Mouse (Mus musculus) c-Kit-positive CD71-negative TER-119-negative erythroid progenitor cells, embryonic 14.5 days (primary cell): ENCODE results near the gene Dgkb.

Experiments used
- DNase-seq: peaks from one replicate; pipeline ENCODE4 v3.0.0-alpha.2; 2013; ENCODE audit warnings: low read depth

Dgkb gene

DNA sequence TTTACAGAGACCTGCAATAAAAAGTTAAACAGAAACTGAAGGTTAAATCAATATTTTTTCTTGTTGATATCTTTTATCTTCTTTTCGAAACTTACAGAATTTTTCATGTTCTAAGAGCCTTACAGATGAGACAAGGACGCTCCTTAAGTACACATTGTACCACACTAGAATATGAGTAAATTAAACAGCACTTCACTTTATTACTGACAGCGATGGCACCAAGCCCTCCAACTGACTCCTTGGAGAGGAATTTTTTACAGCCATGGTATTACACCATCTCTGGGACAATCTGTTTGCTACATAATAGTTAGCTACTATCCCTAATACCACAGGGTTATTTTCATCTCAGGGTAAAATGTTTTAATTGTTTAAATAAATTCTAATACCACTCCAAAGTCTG lies 556.6 kb downstream of the Dgkb start:
- DNase-seq = no peak

DNA sequence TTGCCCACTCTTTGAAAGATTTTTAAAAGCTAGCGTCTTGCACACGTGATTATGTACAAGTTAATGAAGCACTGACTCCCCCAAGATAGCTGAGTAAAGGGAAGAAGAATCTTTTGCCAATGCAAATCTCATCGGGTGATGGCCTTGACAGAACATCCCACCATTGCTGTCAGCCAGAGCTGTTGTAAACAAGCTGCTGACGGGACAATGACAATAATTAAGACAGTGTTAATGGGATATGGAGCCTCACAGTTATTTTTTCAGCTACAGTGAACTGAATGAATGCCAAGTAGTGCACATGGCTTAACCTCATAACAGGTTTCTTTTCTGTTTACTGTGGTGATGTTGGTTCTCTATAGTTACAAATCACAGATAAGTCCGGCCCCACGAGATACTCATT lies 568.4 kb downstream of the Dgkb start:
- DNase-seq = no peak

DNA sequence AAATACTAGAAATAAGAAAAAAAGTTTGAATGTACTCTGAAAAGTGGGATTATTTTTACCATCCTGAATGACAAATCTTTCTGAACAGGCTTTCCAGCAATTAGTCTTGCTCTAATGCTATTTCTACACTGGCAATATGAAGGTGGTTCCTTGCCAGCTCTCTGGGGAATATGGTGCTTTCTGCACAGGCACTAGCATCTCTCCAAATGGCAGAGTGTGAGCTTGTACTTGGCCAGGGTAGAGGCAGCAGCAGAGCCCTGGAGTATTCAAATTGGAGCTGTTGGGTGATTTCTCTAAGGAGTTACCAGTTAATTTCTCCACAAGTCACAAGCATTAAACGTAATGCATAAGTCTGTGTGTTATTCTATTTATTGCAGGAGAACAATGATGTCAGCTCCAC lies 569.5 kb downstream of the Dgkb start:
- DNase-seq = no peak

DNA sequence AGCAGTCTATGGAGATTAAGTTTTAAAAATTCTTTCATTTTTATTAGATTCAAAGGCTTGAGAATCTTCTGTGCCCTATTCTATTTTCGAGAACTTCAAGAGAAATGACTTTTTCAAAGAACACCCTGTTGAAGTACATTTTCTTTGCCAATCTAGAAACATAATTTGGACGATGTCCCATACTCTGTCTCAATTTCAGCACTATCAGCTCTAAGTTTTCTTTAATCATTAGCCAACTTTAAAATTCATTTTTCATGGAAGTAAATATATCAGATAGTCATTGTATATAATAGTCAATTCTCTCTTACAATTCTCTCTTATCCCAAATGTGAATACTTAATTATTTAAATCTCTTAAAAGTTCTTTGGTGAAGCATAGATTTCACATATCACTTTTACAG lies 570.1 kb downstream of the Dgkb start:
- no peak for DNase-seq

DNA sequence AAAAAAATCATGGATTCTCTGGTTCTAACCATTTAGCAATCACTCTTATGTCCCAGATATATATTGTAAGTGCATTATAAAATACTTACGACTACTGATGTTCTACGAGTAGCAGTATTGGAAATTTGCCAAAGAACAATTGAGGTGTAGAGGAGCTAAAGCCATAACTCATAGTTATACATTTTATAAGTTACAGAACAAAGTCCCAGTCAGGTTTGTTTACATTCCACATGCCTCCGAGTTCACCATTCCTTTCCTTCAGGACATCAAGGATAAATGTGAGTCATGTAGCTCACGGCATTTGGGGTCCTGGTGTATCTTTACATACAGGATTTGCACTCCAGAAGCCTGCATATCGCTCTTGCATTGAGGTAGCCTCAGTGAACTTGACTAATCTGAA lies 570.7 kb downstream of the Dgkb start:
- no peak for DNase-seq

DNA sequence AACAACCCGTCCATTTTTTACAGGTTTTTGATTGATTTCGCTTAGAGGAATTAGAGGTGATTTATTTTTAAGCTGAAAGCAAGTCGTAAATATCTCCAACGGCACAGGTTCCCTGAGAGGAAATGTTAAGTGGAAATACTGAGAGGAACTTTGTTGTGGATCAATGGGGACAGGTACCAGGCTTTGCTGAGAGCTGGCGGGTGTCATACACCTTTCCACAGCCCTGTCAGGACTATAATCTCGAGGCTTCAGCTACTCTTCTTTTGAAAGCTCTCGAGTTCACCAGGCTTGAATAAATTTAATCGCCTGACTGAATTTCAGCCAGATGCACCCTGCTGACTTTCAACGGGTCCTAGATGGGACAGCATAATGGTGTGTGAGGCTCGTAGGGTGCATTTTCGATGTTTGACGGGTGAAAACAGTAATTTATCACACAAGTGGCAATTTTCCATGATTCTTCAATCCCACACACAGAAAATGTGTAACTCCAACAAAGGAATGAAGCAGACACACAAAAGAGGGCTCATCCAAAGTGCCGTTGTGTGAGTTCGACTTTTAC lies 580.3 kb downstream of the Dgkb start:
- no peak for DNase-seq

DNA sequence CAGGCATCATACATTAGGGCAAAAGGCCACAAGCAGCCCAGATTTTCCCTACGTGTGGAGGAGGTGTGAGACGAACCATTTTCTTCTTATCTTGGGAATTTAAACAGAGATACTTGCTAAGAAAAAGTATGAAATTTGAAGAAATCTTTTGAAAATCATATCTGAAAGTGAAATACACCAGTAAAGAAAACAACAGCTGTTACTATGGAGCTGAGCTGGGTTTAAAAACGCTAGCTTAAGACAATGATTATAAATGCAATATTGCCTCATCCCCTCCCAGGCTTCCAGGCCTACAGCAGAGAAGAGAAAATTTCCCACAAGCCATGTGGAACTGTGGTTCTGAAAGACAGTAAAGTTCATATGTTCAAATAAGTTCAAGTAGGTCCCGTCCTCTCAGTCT lies 582.6 kb downstream of the Dgkb start:
- no peak for DNase-seq

DNA sequence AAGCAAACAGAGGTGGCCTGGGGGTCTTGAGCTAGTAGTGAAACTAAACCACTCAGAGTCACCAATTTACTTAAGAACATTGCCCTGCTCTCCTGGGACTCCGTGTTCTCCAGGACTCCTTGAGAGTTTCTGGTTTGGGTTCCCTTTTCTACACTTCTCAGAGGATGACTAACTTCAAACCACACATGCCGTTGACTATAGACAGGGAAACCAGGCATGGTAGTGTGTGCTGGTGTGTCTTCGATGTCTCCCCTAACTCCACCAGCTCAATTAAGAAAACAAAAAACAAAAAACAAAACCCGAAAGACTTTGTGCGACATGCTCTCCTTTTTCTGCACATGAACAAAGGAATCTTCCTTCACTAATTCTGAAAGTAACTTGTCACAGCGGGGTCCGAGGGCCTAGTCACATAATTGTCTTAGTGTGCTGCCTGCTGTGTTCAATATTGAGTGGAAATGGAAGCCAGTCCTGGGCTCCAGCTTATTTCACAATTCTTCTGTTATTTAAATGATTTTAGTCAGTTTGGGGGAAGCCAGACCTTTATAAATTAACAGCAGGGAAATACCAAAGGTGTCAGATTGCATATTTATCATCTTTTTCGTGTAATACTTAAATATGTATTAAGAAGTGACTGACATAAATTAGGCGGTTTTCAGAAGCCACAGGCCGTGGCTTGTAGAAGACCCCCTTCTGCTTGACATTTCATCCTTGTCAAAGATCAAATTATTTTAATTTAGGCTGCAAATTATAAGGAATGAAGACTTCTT lies 618.0 kb downstream of the Dgkb start:
- no peak for DNase-seq

DNA sequence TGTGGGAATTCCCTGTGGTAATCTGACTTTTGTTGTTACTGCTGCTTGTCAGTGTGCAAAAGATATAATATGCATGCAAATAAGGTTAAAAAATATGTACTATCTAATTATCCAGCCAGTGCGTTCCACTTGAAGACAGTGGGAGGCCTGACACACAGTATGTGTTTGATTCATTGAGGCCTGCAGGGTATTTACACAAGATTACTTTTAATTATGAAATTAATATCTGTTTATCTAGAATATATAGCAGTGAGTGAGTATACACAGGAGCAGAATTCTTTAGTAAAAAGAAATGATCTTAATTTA lies 618.6 kb downstream of the Dgkb start:
- no peak for DNase-seq

DNA sequence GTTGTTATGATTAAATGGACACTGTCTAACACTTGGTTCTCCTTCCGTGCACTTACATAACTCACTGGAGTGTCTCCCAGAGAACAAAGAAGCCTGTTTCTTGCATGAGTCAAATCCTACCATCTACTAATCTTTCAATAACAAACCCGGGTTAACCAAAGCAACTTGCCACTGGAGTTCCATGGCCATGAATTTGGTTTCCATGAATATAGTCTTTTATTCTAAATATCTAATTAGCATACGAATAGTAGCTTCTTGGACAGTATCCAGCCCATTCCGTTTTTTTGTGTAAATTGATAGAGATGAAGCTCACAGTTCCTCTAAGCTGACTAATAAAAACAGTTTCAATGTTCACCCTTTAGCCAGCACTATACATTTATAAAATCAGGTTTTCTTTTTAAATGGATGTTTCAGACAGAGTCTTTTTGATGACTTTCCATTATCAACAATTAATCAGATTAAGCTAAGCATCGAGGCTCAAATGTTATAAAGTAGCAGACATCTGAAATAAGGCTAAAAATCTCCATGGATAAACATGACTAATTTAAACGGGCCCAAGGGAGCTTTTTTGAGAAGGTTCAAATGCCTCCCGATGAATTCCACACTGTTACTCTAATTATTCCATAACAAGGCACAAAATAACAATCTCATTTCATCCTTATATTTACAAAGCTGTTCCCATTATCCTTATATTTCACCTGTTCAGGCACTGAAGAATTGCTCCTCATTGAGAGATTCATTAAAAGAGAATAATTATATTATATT lies 633.0 kb downstream of the Dgkb start:
- no peak for DNase-seq

DNA sequence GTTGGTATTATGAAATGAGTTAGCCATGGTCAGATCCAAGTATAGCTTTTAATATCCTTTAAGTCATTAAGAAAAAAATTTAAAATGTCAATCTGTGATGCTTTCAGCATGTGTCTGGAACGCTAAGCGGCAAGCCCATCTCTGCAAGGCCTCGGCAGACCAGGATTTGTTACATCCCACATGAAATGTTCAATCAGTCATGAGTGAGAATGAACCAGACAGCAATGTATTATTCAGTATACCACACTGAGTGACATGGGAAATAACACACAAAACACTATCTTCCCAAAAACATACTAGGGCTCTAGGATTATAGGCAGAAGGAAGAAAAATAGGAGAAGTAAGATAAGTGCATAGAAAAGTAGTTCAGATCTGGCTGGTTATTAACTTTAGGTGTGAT lies 634.2 kb downstream of the Dgkb start:
- no peak for DNase-seq

DNA sequence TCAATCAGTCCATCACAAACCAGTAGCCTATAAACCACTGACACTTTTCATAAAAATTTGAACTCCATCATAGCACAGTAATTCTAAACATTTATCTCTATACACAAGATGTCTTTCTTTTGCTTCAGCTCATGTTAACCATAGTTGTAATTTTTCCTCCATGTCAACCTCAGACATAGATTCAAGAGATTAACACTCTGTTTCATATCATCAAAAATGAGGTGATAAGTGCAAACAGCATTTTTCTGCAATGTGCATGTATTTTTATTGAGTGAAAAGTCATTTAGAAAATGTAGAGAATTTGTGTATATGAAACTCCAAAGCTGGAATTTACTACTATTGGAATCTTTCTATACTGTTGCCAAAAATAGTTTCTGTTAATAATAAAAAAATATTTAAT lies 650.7 kb downstream of the Dgkb start:
- DNase-seq = no peak

DNA sequence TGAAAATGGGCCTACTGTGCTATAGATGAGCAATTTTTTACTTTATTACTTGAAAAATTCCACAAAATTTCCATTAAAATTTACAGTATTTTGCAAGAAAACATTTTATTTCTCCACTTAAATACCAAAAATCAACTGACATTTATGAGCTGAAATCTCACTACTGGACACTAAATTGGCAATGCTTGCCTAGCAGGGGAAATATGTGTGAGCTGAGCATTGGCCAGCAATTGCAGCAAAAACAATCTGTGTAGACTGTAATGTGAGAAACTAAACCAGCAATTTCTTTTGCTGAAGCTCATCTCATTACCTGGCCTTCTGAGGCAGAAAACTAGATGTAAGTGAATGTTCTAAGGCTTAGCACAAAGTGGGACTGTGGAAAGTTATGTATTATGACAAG lies 651.1 kb downstream of the Dgkb start:
- no peak for DNase-seq

DNA sequence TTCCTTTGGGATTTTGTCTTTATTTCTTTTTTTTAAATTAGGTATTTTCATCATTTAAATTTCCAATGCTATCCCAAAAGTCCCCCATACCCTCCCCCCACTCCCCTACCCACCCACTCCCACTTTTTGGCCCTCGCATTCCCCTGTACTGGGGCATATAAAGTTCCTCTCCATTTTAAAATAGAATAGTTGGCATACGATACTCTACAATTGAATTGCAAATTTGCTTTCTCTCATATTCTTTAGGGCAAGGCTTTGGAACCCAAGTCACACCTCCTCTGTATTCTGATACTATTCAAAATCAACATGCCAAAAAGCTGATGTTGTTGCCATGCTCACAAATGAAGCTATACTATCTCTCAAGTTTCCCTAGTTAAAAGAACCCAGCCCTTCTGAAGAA lies 679.7 kb downstream of the Dgkb start:
- no peak for DNase-seq

DNA sequence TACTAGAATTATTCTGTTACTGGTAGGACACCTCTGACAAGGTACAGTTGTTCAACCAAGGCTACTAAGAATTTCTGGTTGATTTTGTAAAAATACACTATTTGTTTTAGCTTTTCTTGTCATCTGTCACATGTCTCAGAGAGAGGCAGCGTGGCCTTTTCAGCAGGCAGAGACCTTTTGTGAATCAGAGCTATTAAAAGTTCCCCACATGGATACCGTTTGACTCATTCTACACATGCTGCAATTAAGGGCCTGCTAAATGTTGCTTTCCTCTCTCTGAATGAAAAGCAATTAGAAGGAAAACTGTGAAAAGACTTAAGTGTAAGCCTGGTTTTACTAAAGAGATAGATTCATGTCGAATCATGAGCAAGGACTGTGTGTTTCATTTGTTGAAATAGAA lies 683.4 kb downstream of the Dgkb start:
- DNase-seq = no peak

DNA sequence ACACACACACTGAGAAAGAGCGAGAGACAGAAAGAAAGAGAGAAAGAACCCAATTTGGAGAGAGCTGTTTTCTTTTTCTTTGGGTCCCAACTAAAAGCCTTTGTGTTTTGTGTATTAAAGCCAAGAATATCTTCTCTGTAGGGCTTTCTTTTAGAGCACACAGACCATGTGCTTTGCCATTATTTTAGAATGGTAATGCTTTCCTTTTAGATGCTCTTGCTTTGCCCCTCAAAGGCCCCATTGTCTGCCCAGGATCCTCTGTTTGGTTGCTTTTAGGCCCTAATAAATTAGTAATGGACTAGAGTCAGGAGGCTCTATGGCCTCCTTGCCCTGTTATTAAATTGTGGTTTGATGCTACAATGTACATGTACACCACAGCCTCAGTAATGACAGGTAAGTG lies 690.7 kb downstream of the Dgkb start:
- no peak for DNase-seq

DNA sequence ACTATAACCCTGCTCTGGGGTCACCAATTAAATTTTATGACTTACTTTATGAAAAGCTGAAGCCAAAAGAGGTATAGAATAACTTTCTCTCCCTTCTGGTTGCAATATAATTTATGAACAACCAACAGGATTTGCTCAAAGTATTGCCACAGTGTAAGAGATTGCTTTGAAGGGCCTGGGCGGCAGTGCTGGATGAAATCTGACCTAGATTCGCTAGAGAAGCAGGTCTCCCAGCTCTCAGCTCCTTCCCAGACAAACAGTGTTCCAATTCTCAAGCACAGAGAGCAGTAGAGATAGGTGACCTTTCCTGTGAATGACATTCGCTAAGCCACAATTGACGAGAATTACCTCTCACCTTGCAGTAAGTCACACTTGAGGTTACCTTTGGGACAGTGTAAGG lies 727.9 kb downstream of the Dgkb start:
- no peak for DNase-seq

DNA sequence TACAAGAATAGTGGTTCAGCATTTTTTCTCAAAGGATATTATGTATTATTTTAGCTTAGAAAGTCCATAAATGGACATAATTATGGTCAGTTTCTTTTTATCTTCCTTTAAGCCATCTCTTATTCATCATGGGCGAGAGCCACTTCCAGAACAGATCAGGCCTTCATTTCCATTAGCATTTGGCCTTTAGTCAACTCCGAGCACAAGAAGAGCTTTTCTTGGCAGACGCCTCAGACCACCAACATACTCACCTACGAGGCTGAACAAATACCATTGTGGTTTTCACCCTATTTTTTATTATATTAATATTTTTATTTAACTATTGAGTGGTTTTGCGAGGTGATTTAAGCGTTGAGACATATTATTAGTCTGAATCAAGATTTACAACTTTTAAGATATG lies 759.6 kb downstream of the Dgkb start:
- DNase-seq = no peak

DNA sequence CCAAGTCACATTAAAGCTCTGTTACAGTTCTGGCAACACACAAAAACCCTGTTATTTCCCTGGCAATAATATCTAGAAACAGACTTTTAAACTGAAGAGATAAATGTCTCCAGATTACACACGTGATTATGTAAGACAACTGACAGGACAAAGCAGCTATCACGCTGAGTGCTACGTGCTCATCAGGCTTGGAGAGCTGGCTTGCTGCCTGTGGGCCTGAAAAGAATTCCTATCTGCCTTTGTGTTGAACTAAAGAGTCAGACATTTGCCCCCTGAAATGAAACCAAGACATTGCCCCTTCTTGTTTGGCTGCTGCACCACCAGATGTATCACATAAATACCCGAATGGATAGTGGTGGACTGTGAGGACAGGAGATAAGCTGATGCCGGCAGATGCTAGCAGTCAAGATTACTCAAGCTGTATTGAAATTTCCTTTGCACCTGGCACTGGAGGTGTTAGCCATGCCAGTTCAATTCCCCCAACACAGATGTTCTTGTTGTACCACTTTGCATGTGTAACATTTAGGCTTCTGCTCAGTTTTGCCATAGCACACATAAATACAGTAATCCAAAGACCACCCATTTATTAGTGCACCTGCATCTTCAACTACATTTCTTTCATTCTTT lies 761.8 kb downstream of the Dgkb start:
- DNase-seq = no peak

DNA sequence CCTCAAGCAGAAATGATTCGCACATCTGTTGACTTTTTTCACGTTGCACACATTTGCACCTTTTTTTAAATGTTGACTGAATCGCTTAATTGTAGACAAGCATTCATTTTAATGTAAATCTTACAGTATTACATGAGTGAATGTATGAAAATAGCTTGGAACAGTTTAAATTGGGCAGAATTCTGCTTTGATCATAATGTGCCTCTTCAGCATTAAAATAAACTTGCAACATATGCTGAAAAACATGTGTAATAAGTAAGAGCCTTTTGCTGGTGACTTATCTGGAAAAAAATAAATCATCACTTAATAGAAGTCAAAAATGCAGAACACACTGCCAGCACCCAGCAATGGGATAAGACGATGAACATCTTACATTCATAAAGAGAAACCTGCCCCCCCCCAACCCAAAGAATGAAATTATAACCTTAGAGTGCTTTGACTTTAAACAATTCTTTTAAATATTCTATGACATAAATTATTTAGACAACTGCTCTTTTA lies 768.9 kb downstream of the Dgkb start:
- no peak for DNase-seq

DNA sequence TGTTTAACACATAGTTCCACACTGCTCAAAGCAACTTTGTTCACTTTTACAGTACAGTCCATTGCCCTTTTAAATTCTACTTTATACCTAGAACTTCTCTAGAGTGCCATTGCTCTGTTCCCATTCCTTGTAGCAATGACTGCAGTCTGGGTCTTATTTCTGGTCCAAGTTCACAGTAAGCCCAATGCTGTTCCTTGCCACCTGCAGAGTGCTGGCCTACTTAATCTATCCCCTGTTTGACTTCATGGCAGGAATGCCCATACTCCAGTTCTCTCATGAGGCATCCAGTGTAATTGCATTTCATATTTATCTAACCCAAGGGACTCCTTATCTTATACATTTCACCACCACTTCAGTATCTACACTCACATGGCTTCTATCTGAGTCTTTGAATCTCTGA lies 772.4 kb downstream of the Dgkb start:
- DNase-seq = no peak

DNA sequence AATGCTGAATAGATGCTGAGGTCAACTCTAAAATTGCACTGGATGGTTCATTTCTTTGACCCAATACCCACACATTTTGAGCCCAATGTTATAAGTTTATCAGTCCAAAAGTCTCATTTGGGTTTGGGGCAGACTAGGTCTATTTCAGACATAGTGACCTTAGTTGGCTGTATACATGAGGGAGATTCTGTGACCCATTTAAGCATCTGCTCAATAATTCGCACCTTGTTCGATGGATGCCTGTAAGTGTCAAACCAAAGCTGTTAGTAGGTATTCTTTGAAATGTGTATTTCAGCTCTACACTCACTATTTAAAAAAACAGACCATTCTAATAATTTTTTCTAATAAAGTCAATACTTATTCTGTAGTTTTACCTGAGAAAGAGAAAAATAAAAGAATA lies 776.1 kb downstream of the Dgkb start:
- no peak for DNase-seq

DNA sequence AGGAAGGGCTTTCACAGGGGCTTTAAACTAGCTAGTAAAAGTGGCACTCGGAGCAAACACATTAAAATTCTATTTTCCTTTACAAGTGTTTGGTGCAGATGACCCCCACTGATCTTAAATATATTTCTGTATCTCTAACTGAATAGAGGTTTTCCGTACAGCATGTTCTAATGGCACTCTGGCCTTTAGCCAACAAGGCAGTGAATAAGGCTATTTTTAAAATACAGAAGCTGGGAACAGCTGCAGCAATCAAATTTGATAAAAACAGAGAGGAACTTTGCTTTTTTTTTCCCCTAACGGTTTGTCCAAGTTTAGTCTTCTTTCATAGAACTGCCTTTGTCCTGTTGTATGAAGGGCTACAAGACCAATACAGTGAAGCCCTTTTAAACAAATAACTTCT lies 776.5 kb downstream of the Dgkb start:
- DNase-seq = no peak
